Mouse (Mus musculus) ovary, postnatal 36 days (tissue): ENCODE measurements at regions not wholly inside any gene's neighbourhood (a gene's known extent, or its start where the extent isn't known, plus 50 kb on each side); places are given as distances from the start of the nearest gene placed in this dataset.

ENCODE experiments used
- DNase-seq: peaks from one replicate; pipeline ENCODE4 v3.0.0; 2022; ENCODE audit warnings: low spot score, mixed read lengths

- no peak for DNase-seq
These were observed 50.5 kb upstream of the Ednra start for GRCm38 (mm10) chr8:77774551-77775335.

- DNase-seq: no peak
These were observed 51.3 kb upstream of the Ednra start for GRCm38 (mm10) chr8:77775526-77775925.

GRCm38 (mm10) chr8:77777597-77777996 is 53.3 kb upstream of the Ednra start:
- DNase-seq: no peak

GRCm38 (mm10) chr8:77785676-77786255 is 61.5 kb upstream of the Ednra start:
- DNase-seq: no peak

GRCm38 (mm10) chr8:77794911-77795310 is 70.6 kb upstream of the Ednra start:
- no peak for DNase-seq

GRCm38 (mm10) chr8:77803147-77803903 is 79.1 kb upstream of the Ednra start:
- DNase-seq: no peak

GRCm38 (mm10) chr8:77804536-77804935 is 80.3 kb upstream of the Ednra start:
- no peak for DNase-seq

GRCm38 (mm10) chr8:77804956-77805355 is 80.7 kb upstream of the Ednra start:
- no peak for DNase-seq

GRCm38 (mm10) chr8:77805657-77806056 is 81.4 kb upstream of the Ednra start:
- no peak for DNase-seq

- DNase-seq: no peak
These were observed 90.8 kb upstream of the Ednra start for GRCm38 (mm10) chr8:77814796-77815647.

- DNase-seq: no peak
These were observed 91.3 kb upstream of the Ednra start for GRCm38 (mm10) chr8:77815648-77815971.

- no peak for DNase-seq
These were observed 92.0 kb upstream of the Ednra start for GRCm38 (mm10) chr8:77816217-77816616.

- DNase-seq: no peak
These were observed 101.5 kb upstream of the Ednra start for GRCm38 (mm10) chr8:77825786-77826185.

- DNase-seq: no peak
These were observed 102.0 kb upstream of the Ednra start for GRCm38 (mm10) chr8:77826255-77826654.

GRCm38 (mm10) chr8:77828079-77828478 is 103.8 kb upstream of the Ednra start:
- DNase-seq: no peak

GRCm38 (mm10) chr8:77829126-77829748 is 105.0 kb upstream of the Ednra start:
- no peak for DNase-seq

- DNase-seq: no peak
These were observed 105.5 kb upstream of the Ednra start for GRCm38 (mm10) chr8:77829764-77830163.

- DNase-seq: no peak
These were observed 110.0 kb upstream of the Ednra start for GRCm38 (mm10) chr8:77834283-77834682.

- DNase-seq: no peak
These were observed 112.7 kb upstream of the Ednra start for GRCm38 (mm10) chr8:77836902-77837489.

- DNase-seq: no peak
These were observed 118.3 kb upstream of the Ednra start for GRCm38 (mm10) chr8:77842392-77843139.

GRCm38 (mm10) chr8:77843229-77843628 is 119.0 kb upstream of the Ednra start:
- DNase-seq: no peak
